Mouse (Mus musculus): ENCODE data around the gene Supt6.
"Not testable (repeated sequence)": the region's sequence is repeated elsewhere in the genome, so short reads cannot be mapped to it uniquely, and the experiment has no call there.

Gene Supt6

GRCm38 (mm10) chr11:78223586-78223985 lies 22.2 kb downstream of the Supt6 start:
- DNase-seq (ENCODE audit: low read depth, low spot score), result no peak

- DNase-seq (ENCODE audit: low read depth, low spot score), result peak; percentile 14
These were observed 30.0 kb downstream of the Supt6 start for GRCm38 (mm10) chr11:78215709-78216317.

GRCm38 (mm10) chr11:78213086-78213817 lies 32.5 kb downstream of the Supt6 start:
- no peak for DNase-seq (ENCODE audit: low read depth, low spot score)

GRCm38 (mm10) chr11:78211513-78211912 lies 34.3 kb downstream of the Supt6 start:
- no peak for DNase-seq (ENCODE audit: low read depth, low spot score)

GRCm38 (mm10) chr11:78210615-78211014 lies 35.2 kb downstream of the Supt6 start:
- no peak for DNase-seq (ENCODE audit: low read depth, low spot score)

- no peak for DNase-seq (ENCODE audit: low read depth, low spot score)
These were observed 35.9 kb downstream of the Supt6 start for GRCm38 (mm10) chr11:78209886-78210285.

GRCm38 (mm10) chr11:78207190-78207589 lies 38.6 kb downstream of the Supt6 start:
- no peak for DNase-seq (ENCODE audit: low read depth, low spot score)

- DNase-seq (ENCODE audit: low read depth, low spot score), result no peak
These were observed 40.2 kb downstream of the Supt6 start for GRCm38 (mm10) chr11:78205361-78206206.

GRCm38 (mm10) chr11:78204287-78204686 lies 41.5 kb downstream of the Supt6 start:
- no peak for DNase-seq (ENCODE audit: low read depth, low spot score)

GRCm38 (mm10) chr11:78202372-78202771 lies 43.4 kb downstream of the Supt6 start:
- no peak for DNase-seq (ENCODE audit: low read depth, low spot score)

GRCm38 (mm10) chr11:78195101-78195863 lies 50.5 kb downstream of the Supt6 start:
- no peak for DNase-seq (ENCODE audit: low read depth, low spot score)

GRCm38 (mm10) chr11:78194411-78195100 lies 51.2 kb downstream of the Supt6 start:
- DNase-seq (ENCODE audit: low read depth, low spot score), result no peak

GRCm38 (mm10) chr11:78193113-78193512 lies 52.7 kb downstream of the Supt6 start, which contains the start of gene Proca1:
Gene Proca1 (plus strand): TSS chr11:78193392.
- no peak for DNase-seq (ENCODE audit: low read depth, low spot score)

- DNase-seq (ENCODE audit: low read depth, low spot score), result no peak
These were observed 55.7 kb downstream of the Supt6 start for GRCm38 (mm10) chr11:78190041-78190440.

GRCm38 (mm10) chr11:78189234-78190040 lies 56.4 kb downstream of the Supt6 start:
- DNase-seq (ENCODE audit: low read depth, low spot score), result no peak

- no peak for DNase-seq (ENCODE audit: low read depth, low spot score)
These were observed 57.2 kb downstream of the Supt6 start, which contains the start of gene Rab34 for GRCm38 (mm10) chr11:78188331-78189233. Gene Rab34 (plus strand): TSS chr11:78188430.

GRCm38 (mm10) chr11:78184702-78185101 lies 61.1 kb downstream of the Supt6 start:
- not testable (repeated sequence) for DNase-seq (ENCODE audit: low read depth, low spot score)

- DNase-seq (ENCODE audit: low read depth, low spot score), result no peak
These were observed 61.8 kb downstream of the Supt6 start for GRCm38 (mm10) chr11:78183884-78184514.
